Mouse (Mus musculus) megakaryocyte, embryonic 14.5 days (primary cell): ENCODE results near the gene Dgke.

ENCODE experiments used
- FLI1 ChIP-seq: IDR thresholded peaks from 2 replicates; pipeline ENCODE4 v1.6.1; 2012; ENCODE audit warnings: low read length, inconsistent platforms, mixed read lengths
- GATA1 ChIP-seq: IDR thresholded peaks from 3 replicates; pipeline ENCODE4 v1.6.1; 2012; ENCODE audit warnings: mixed read lengths, low read length, inconsistent platforms, borderline replicate concordance

GRCm38 (mm10) chr11:89071522-89071921 is 4.9 kb upstream of the Dgke start:
- TF ChIP-seq GATA1 (no peak), FLI1 (no peak)
